Mouse (Mus musculus): ENCODE measurements around the gene Banp.

- TF ChIP-seq CTCF (IDR thresholded peaks at IDR 0.05 in 2 of 3, conservative IDR thresholded peaks at IDR 0.05 in 1 of 3; ENCODE audit: control insufficient read depth in 1 of 3, insufficient read depth in 1 of 3, low read depth in 2 of 3, low read length in 3 of 3, poor library complexity in 1 of 3, severe bottlenecking in 1 of 3) (no peak), USF2 (IDR thresholded peaks at IDR 0.05; ENCODE audit: borderline replicate concordance in 1 of 2, insufficient read depth in 1 of 2, low read depth in 1 of 2, low read length in 2 of 2) (no peak), POLR2AphosphoS2 (IDR thresholded peaks at IDR 0.05; ENCODE audit: low read length) (no peak), EP300 (IDR thresholded peaks at IDR 0.05; ENCODE audit: low read depth in 1 of 2, low read length in 2 of 2) (no peak), POLR2A (IDR thresholded peaks at IDR 0.05; ENCODE audit: control insufficient read depth in 1 of 2, insufficient read depth in 1 of 2, low read depth in 1 of 2, low read length in 2 of 2, poor library complexity in 1 of 2) (no peak), MEF2A (IDR thresholded peaks at IDR 0.05; ENCODE audit: extremely low read depth, insufficient replicate concordance, low read depth, low read length, poor library complexity, severe bottlenecking) (no peak), GABPA (IDR thresholded peaks at IDR 0.05; ENCODE audit: low read depth, low read length) (no peak), NELFE (IDR thresholded peaks at IDR 0.05; ENCODE audit: low read depth, low read length) (no peak), SMC3 (IDR thresholded peaks at IDR 0.05; ENCODE audit: low read depth, low read length) (no peak), ELF1 (IDR thresholded peaks at IDR 0.05; ENCODE audit: low read depth, low read length) (no peak)
Measured at GRCm38 (mm10) chr8:121901498-121902236, 47.9 kb upstream of the Banp start.
